Mouse (Mus musculus): ENCODE results near the gene 9230112D13Rik. TPM values are rescaled to one million over a fixed set of nuclear protein-coding genes. Genes with fewer than 3 reads are reported as not detected.

9230112D13Rik gene
- polyA plus RNA-seq, 1 experiment from 2014 or later: not detected

- no peaks in the 10 kb centered on the region for H3K27me3 ChIP-seq (ENCODE audit: insufficient read depth, low read length)
- no peak overlapping the region for H3K4me2 ChIP-seq (ENCODE audit: low read length)
- no peak overlapping the region for H3K9ac ChIP-seq (ENCODE audit: low read depth, low read length)
- ATAC-seq (replicated peaks; ENCODE audit: low FRiP score, low read depth): no peak
- no peak overlapping the region for H3K27ac ChIP-seq
- no peaks in the 10 kb centered on the region for H3K36me3 ChIP-seq (ENCODE audit: insufficient read depth, low read length)
- no peak for TF ChIP-seq CTCF (IDR thresholded peaks at IDR 0.05; ENCODE audit: low read depth)
- H3K4me3 ChIP-seq (replicated peaks; ENCODE audit: low read depth, low read length): no peak overlapping the region
- 47% methylated on average over 5 of the region's 5 CpGs for WGBS
- H3K4me1 ChIP-seq (replicated peaks; ENCODE audit: insufficient read depth, low read length): 0 out of 2 replicates have a peak, but pooled peaks cover 5% of the 10 kb centered on the region
- no peak for DNase-seq (ENCODE audit: low spot score)
- H3K9me3 ChIP-seq (replicated peaks; ENCODE audit: low read length): no peaks in the 10 kb centered on the region
Observed at GRCm38 (mm10) chr14:34567697-34568096, 45.1 kb upstream of the 9230112D13Rik start.

- WGBS: 94% methylated on average over 7 of the region's 7 CpGs
- Histone ChIP-seq H3K9me3 (replicated peaks; ENCODE audit: low read length) (no peaks in the 10 kb centered on the region), H3K4me3 (replicated peaks; ENCODE audit: low read depth, low read length) (no peak overlapping the region), H3K9ac (ENCODE audit: low read depth, low read length) (no peak overlapping the region), H3K27ac (no peak overlapping the region), H3K27me3 (ENCODE audit: insufficient read depth, low read length) (no peaks in the 10 kb centered on the region), H3K4me2 (ENCODE audit: low read length) (no peak overlapping the region), H3K4me1 (replicated peaks; ENCODE audit: insufficient read depth, low read length) (0 out of 2 replicates have a peak, but pooled peaks cover 5% of the 10 kb centered on the region), H3K36me3 (ENCODE audit: insufficient read depth, low read length) (no peaks in the 10 kb centered on the region)
- DNase-seq (ENCODE audit: low spot score) (no peak), ATAC-seq (replicated peaks; ENCODE audit: low FRiP score, low read depth) (no peak)
- TF ChIP-seq CTCF (IDR thresholded peaks at IDR 0.05; ENCODE audit: low read depth): no peak
Observed at GRCm38 (mm10) chr14:34566530-34566929, 43.9 kb upstream of the 9230112D13Rik start.

GRCm38 (mm10) chr14:34565711-34566110 is 43.1 kb upstream of the 9230112D13Rik start:
- H3K27ac ChIP-seq: no peak overlapping the region

GRCm38 (mm10) chr14:34564646-34565045 is 42.0 kb upstream of the 9230112D13Rik start:
- Histone ChIP-seq H3K9me3 (replicated peaks; ENCODE audit: low read length) (no peaks in the 10 kb centered on the region), H3K27ac (no peak overlapping the region)
- no peak for ATAC-seq (replicated peaks; ENCODE audit: low FRiP score, low read depth)

More at GRCm38 (mm10) chr14:34565711-34566110, 43.1 kb upstream of the 9230112D13Rik start:
- 60% methylated on average over 17 of the region's 17 CpGs for WGBS
- Histone ChIP-seq H3K36me3 (ENCODE audit: insufficient read depth, low read length) (no peaks in the 10 kb centered on the region), H3K9ac (ENCODE audit: low read depth, low read length) (no peak overlapping the region), H3K4me3 (replicated peaks; ENCODE audit: low read depth, low read length) (no peak overlapping the region), H3K9me3 (replicated peaks; ENCODE audit: low read length) (no peaks in the 10 kb centered on the region), H3K4me2 (ENCODE audit: low read length) (no peak overlapping the region), H3K27me3 (ENCODE audit: insufficient read depth, low read length) (no peaks in the 10 kb centered on the region), H3K4me1 (replicated peaks; ENCODE audit: insufficient read depth, low read length) (0 out of 2 replicates have a peak, but pooled peaks cover 5% of the 10 kb centered on the region)
- no peak for ATAC-seq (replicated peaks; ENCODE audit: low FRiP score, low read depth)
- no peak for TF ChIP-seq CTCF (IDR thresholded peaks at IDR 0.05; ENCODE audit: low read depth)
- DNase-seq (ENCODE audit: low spot score): peak; percentile 79

GRCm38 (mm10) chr14:34562393-34562792 is 39.8 kb upstream of the 9230112D13Rik start:
- Histone ChIP-seq H3K36me3 (ENCODE audit: insufficient read depth, low read length) (no peaks in the 10 kb centered on the region), H3K4me1 (replicated peaks; ENCODE audit: insufficient read depth, low read length) (0 out of 2 replicates have a peak, but pooled peaks cover 5% of the 10 kb centered on the region), H3K9me3 (replicated peaks; ENCODE audit: low read length) (no peaks in the 10 kb centered on the region), H3K27ac (no peak overlapping the region), H3K27me3 (ENCODE audit: insufficient read depth, low read length) (no peaks in the 10 kb centered on the region), H3K9ac (ENCODE audit: low read depth, low read length) (no peak overlapping the region), H3K4me3 (replicated peaks; ENCODE audit: low read depth, low read length) (no peak overlapping the region), H3K4me2 (ENCODE audit: low read length) (no peak overlapping the region)
- ATAC-seq (replicated peaks; ENCODE audit: low FRiP score, low read depth) (0 out of 2 replicates have a peak, but pooled peaks have one; percentile 23), DNase-seq (ENCODE audit: low spot score) (no peak)
- TF ChIP-seq CTCF (IDR thresholded peaks at IDR 0.05; ENCODE audit: low read depth): peak; percentile 51
- WGBS: 7% methylated on average over 2 of the region's 2 CpGs

More at GRCm38 (mm10) chr14:34564646-34565045, 42.0 kb upstream of the 9230112D13Rik start:
- H3K27me3 ChIP-seq (ENCODE audit: insufficient read depth, low read length): no peaks in the 10 kb centered on the region
- no peak for TF ChIP-seq CTCF (IDR thresholded peaks at IDR 0.05; ENCODE audit: low read depth)
- 73% methylated on average over 5 of the region's 5 CpGs for WGBS
- H3K36me3 ChIP-seq (ENCODE audit: insufficient read depth, low read length): no peaks in the 10 kb centered on the region
- H3K9ac ChIP-seq (ENCODE audit: low read depth, low read length): no peak overlapping the region
- 0 out of 2 replicates have a peak, but pooled peaks cover 5% of the 10 kb centered on the region for H3K4me1 ChIP-seq (replicated peaks; ENCODE audit: insufficient read depth, low read length)
- no peak overlapping the region for H3K4me2 ChIP-seq (ENCODE audit: low read length)
- H3K4me3 ChIP-seq (replicated peaks; ENCODE audit: low read depth, low read length): no peak overlapping the region
- no peak for DNase-seq (ENCODE audit: low spot score)

- 0 out of 2 replicates have a peak, but pooled peaks cover 5% of the 10 kb centered on the region for H3K4me1 ChIP-seq (replicated peaks; ENCODE audit: insufficient read depth, low read length)
- no peaks in the 10 kb centered on the region for H3K36me3 ChIP-seq (ENCODE audit: insufficient read depth, low read length)
- H3K9ac ChIP-seq (ENCODE audit: low read depth, low read length): no peak overlapping the region
- ATAC-seq (replicated peaks; ENCODE audit: low FRiP score, low read depth): no peak
- no peak for DNase-seq (ENCODE audit: low spot score)
- no peak overlapping the region for H3K27ac ChIP-seq
- 91% methylated on average over 8 of the region's 8 CpGs for WGBS
- H3K27me3 ChIP-seq (ENCODE audit: insufficient read depth, low read length): no peaks in the 10 kb centered on the region
- H3K4me3 ChIP-seq (replicated peaks; ENCODE audit: low read depth, low read length): no peak overlapping the region
- H3K4me2 ChIP-seq (ENCODE audit: low read length): no peak overlapping the region
- no peak for TF ChIP-seq CTCF (IDR thresholded peaks at IDR 0.05; ENCODE audit: low read depth)
- no peaks in the 10 kb centered on the region for H3K9me3 ChIP-seq (replicated peaks; ENCODE audit: low read length)
Observed at GRCm38 (mm10) chr14:34561647-34562046, 39.0 kb upstream of the 9230112D13Rik start.

GRCm38 (mm10) chr14:34558947-34559346 is 36.3 kb upstream of the 9230112D13Rik start:
- H3K9ac ChIP-seq (ENCODE audit: low read depth, low read length): no peak overlapping the region
- no peak for ATAC-seq (replicated peaks; ENCODE audit: low FRiP score, low read depth)
- H3K36me3 ChIP-seq (ENCODE audit: insufficient read depth, low read length): no peaks in the 10 kb centered on the region
- H3K4me2 ChIP-seq (ENCODE audit: low read length): no peak overlapping the region
- H3K27ac ChIP-seq: no peak overlapping the region
- no peak overlapping the region for H3K4me3 ChIP-seq (replicated peaks; ENCODE audit: low read depth, low read length)
- no peaks in the 10 kb centered on the region for H3K9me3 ChIP-seq (replicated peaks; ENCODE audit: low read length)
- no peak for DNase-seq (ENCODE audit: low spot score)
- H3K4me1 ChIP-seq (replicated peaks; ENCODE audit: insufficient read depth, low read length): no peaks in the 10 kb centered on the region
- no peaks in the 10 kb centered on the region for H3K27me3 ChIP-seq (ENCODE audit: insufficient read depth, low read length)
- 75% methylated on average over 9 of the region's 9 CpGs for WGBS
- no peak for TF ChIP-seq CTCF (IDR thresholded peaks at IDR 0.05; ENCODE audit: low read depth)
